Mouse (Mus musculus): ENCODE measurements around the gene Gm10273. TPM values are rescaled to one million over a fixed set of nuclear protein-coding genes. Genes with fewer than 3 reads are reported as not detected.

The Gm10273 gene
- total RNA-seq (2023): 10 to 100 TPM in 1 of 2 experiments, not detected in 1; 15.4 TPM

DNA sequence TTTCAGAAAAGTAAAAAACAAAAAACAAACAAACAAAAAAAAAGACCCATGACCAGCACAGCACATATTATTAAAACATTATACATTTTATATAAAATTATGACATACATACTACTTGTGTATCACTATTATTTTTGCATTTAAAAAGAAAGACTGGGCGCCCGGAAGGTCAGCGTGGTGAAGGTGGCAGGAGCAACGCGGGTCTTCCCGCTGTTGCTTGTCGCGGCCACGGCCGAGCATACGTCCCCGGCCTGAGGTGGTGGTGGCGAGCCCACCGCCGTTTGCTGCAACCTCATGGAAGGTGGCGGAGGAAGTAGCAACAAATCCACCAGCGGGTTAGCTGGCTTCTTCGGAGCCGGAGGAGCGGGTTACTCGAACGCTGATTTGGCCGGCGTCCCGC, at the start of gene Gm10273:
Gm10273 (plus strand) TSS at position 172 of the 400 bp plus-strand sequence.

DNA sequence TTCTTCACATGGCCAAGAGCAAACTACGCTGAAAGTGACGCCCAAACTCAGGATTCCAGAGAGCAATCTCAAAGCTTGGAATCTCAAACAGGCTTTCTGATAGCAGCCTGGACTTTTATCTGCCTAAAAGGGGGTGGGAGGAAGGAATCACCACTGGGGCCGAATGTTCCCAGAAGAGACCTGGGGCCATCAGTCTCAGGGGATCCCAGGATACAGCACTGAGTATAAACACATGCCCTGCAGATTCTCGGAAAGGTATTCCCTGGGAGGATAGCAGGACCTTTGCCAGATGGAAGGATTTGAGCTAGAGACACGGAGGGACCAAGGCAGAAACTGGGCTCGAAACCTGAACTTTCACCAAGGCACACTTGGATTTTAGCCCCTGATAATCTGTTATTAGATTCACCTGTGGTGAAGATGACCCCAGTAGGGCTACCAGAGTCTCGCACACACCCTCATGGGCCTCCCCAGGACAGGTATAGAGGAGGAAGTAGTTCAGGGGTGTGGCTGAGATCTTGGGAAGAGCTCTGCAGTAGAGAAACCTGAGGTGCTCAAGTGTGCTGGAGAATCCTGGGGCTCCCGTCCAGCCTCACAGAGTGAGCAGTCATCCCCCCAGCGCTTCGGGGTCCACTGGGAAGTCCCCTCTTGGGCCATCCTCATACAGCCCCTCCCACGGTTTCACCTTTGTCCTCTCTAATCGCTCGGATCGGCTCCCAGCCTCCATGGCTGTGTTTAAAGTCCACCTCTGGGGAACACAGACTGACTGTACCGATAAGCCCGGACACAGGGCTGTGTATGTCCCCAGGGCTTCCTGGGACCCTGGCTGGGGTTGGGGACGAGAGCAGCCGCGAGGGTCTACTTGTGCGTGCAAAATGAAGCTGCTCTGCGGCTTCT, 7.7 kb downstream of the Gm10273 start, which contains the start of gene Pla2g12b:
Pla2g12b (plus strand) TSS at position 762 of the 894 bp plus-strand sequence.

DNA sequence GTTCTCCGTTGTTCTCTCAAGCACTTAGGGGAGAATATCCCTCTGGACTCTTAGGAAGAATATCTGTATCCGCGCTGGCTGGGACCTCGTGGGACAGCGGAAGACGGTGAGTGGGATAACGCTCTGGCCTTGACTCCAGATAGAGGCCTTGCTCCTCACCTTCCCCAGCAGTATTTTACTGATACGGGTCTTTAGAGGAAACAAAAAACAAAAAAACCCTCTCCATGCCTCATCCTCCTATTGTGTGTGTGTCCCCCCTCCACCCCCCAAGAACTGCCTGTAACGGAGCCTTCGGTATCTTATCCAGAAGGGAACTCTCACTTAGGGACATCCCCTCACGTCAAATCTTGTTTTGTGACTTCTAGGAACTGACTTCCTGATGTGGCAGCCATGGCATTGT, 46.3 kb downstream of the Gm10273 start, which contains the start of gene Oit3:
Oit3 (minus strand) TSS at position 44 of the 400 bp plus-strand sequence.

Other genes starting within 250 kb of the Gm10273 start
- 10 to 100 TPM; 11.6 to 13.0 TPM for gene Sept10, start 173.8 kb upstream of the Gm10273 start, total RNA-seq (2023)
- gene Sowahc, start 173.7 kb upstream of the Gm10273 start, total RNA-seq (2023): 10 to 100 TPM; 36.4 to 40.3 TPM
- 1 to 10 TPM; 7.4 to 7.5 TPM for gene P4ha1, start 72.3 kb upstream of the Gm10273 start, total RNA-seq (2023)
- gene Pla2g12b, start 8.0 kb downstream of the Gm10273 start, total RNA-seq (2023): not detected
- not detected for gene Oit3, start 46.1 kb downstream of the Gm10273 start, total RNA-seq (2023)
- not detected for gene Gm10322, start 220.4 kb downstream of the Gm10273 start, total RNA-seq (2023)
- 10 to 100 TPM; 58.5 to 59.1 TPM for gene Mcu, start 221.1 kb downstream of the Gm10273 start, total RNA-seq (2023)